Mouse (Mus musculus) T-helper 1 cell (primary cell): Measurements from ENCODE around the gene Cct3.
"Not testable (repeated sequence)": the region's sequence is repeated elsewhere in the genome, so short reads cannot be mapped to it uniquely, and the experiment has no call there.

Experiments
- in situ Hi-C: fragments of 300-600 bp; cut with MboI, MseI; formaldehyde crosslinking; loops from one replicate; pipeline ENCODE4 v1.15.1; 2025; ENCODE audit warnings: high pct_unique_total_duplicates

Gene Cct3

DNA sequence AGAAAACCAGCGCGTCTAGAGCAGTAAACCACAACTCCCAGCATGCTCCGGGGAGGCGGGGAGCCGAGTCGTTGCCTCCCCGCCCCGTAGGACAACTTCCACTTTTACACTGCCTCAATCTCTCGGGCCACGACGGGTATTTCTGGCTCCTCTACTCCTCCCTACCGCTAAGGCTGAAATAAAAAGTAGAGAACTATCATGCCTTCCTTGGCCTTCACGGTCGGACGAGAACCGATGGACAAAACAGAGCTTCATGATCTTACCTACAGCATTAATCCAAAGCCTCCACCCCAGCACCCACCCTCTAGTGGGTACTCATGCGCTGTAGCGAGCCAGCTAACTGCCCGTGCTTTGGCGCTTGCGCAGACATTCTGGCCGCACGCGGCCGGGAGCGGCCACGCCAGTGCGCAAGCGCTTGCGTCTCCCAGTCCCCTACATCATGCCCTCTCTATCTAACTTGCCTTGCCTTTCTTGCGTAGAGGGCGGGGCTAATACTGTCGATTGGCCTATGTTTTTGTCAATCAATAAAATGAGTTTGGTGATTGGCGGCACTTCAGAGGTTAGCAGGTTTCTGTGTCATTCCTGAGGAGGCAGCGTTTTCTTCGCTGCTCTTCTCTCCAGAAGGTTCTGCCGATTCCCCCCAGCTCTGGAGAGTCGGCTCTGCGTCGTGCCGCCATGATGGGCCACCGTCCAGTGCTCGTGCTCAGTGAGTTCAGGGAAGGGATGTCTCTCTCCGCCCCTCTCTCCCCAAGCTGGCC is at the start of gene Cct3, which contains the start of gene Tsacc:
Cct3 (plus strand) TSS at position 556 of the 758 bp plus-strand sequence.
Tsacc (minus strand) TSS at position 439 of the 758 bp plus-strand sequence.
- in situ Hi-C loops, result no loop called here

DNA sequence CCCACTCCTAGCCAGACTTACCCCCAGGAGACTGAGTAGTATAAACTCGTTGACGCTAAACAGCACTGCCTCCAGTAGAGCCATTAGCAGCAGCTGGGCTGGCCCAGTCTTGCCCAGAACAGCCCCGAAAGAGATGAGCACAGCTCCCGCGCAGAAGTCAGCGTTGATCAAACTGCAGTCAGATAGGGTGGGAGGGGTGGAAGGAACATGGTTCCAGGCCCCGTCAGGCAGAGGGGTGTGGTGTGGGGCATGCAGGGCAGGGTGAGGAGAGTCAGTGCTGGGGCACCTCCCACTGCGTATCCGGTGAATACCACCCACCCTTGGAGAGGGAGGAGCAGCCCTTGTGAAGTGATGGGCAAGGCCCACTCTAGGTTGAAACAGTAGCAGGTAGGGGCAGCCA is 49.2 kb upstream of the Cct3 start:
- in situ Hi-C loops, result loop anchor here (10.0 kb wide), 1 partner anchor 693 kb away; no protein-coding TSS in a partner anchor

DNA sequence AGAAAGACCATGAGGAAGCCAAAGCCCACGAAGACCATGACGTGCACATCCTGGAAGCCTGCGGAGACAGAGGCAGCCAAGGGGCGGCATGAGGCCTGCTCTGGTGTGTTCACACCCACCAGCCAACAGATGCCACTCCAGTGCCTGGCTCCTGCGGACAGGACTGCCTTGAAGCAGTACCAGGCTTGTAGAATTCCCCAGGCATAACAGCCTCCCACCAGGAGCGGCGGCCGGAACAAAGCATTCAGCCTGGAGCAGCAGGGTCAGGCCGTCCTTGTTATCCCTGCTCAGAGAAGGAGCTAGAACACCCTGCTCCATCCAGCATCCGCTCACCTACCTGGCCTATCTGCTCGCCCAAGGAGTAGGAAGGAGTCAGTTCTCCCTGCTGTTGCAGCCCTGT is 48.5 kb upstream of the Cct3 start:
- in situ Hi-C loops, result loop anchor here (10.0 kb wide), 1 partner anchor 694 kb away; no protein-coding TSS in a partner anchor

DNA sequence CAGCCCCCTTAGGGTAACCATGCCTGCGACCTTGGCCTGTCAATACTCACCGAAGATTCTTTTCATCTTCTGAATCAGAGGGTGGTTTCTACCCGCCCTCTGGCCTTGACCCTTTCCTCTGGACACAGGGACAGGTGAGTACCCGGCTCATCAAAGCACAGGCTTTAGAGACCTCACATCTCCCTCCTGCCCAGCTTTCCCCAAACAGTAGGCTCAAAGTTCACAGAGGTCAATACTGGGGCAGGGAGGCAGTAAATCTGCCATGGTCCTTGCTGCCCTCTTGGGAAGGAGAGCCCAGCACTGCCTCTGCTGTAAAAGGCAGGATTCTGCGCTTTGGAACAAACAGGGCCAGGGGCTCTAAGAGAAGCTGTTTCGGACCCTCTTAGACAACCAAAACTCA is 44.2 kb upstream of the Cct3 start:
- in situ Hi-C loops, result no loop called here

DNA sequence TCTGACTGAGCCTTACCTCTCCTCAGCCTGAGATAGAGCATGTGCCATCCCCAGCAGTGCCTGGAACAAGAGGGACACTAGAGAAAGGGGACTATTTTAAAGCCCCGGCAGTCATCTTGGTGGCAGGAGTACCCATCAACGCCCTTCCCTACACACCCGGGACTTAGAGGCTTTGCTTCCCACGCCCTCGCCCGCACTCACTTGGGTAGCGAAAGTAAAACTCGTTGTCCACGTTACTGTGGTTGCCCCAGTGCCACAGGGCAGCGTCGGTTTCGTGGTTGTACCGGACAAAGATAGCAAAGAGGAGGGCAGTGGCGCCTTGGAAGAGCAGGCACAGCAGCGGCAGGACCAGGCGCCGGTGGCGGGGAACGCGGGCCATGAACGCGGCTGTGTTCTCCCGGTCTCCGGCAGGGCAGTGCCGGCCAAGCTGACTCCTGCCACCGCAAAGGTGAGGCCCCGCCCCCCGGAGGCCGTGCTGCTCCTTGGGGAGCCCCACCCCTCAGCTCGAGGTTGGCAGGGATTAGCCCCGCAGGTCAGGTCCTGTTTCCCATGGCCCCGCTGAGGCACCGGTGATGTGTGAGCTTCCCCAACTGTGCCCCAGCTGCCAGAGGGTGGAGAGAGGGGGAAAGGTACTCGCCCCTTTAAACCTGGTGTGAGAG is 42.5 kb upstream of the Cct3 start, which contains the start of gene Rhbg:
Rhbg (minus strand) TSS at position 442 of the 659 bp plus-strand sequence.
- in situ Hi-C loops, result no loop called here

DNA sequence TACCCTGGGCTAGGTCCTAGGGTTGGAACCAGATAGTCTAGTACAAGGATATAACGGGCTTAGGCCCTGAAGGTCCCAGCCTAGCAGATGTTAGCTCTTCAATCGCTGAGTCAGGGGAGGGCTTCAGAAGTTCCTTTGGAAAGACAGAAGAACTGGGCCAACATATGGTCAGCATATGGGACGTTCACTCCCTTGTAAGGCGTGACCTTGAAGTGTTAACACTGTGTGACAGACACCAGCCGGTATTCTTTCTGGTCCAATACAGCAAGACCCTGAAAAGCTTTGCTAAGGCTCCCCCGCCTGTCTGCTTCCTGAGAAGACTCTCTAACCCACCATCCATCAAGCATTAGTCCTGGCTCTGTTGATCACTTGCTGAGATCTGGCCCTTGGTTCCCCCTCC is 41.0 kb upstream of the Cct3 start:
- in situ Hi-C loops, result no loop called here

DNA sequence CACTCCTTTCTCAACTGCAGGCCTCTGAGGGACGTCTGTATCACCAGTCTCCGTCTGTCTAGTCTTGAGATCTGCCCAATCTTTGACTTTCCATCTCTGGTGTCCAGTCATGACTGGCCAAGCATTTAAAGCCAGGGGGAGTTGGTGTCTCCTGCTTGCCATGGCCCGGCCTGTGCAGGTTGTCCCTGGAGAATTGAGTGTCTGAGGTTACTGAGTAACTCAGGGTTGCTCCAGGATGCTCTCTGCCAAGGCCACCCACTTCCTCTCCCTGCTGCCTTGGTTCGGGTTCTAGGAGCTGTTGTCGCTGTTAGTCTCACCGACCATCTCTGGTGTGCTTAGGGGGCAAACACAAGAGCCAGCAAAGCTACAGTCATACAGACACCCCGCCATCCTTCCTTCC is 40.5 kb upstream of the Cct3 start:
- in situ Hi-C loops, result no loop called here

DNA sequence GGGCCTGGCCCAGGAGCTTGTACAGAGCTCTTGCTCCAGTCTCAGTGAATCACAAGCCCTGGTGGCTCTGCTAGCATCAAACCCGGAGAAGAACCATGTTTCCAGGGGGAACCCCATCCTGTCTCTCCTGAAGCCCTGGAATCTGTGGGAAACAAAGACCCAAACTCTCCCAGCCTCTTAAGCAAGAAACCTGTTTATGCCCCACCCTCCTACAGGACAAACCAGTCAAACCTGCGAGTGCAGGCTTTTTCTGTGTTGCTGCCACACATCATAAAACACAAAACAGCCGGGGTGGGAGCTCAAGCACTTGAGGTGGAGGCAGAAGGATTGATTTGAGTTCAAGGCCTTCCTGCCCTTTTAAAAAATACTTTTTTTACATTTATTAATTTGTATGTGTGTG is 34.6 kb upstream of the Cct3 start:
- in situ Hi-C loops, result no loop called here

DNA sequence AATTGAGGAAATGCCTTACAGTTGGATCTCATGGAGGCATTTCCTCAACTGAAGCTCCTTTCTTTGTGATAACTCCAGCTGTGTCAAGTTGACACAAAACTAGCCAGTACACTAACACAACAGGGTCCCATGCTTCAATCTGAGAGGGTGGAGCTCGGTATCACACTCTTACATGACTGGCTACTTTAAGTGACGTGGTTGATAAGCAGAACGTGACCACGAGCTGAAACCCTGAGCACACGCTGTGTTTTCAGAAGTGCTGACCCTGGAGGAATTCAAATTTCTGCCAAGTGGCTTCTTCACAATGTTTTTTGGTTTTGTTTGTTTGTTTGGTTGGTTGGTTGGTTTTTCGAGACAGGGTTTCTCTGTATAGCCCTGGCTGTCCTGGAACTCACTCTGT is 28.9 kb upstream of the Cct3 start:
- in situ Hi-C loops, result not testable (repeated sequence)

DNA sequence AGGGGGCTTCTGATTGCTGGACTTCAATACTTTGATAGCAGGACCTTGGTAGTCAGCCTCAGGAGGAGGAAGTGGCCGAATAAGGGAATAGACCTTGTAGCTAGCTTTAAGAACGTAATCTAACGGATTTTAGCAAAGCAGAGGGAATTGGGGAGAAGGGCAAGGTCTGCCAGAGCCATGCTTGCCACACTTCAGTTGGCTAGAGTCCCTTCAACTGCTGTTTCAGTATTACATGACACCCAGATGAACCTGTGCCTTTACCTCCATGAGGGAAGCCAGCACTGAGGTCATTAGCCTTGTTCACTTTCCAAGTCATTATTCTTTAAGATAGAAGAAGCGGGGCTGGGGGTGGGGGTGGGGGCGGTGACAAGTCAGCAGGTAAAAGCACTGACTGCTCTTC is 27.9 kb upstream of the Cct3 start:
- in situ Hi-C loops, result no loop called here

DNA sequence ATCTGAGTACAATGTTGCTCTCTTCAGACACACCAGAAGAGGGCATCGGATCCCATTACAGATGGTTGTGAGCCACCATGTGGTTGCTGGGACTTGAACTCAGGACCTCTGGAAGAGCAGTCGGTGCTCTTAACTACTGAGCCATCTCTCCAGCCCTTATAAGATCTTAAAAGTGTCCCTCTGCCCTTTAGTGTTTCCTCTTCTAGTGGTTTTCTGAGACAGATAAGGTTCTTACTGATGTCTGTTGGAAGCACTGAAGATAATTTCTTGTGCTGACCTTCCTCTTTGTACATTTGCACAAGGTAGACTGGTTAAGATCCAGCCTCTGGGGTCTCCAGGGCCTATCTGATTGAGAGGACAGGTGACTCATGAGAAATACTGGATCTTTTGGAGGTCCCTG is 25.6 kb upstream of the Cct3 start:
- in situ Hi-C loops, result not testable (repeated sequence)

DNA sequence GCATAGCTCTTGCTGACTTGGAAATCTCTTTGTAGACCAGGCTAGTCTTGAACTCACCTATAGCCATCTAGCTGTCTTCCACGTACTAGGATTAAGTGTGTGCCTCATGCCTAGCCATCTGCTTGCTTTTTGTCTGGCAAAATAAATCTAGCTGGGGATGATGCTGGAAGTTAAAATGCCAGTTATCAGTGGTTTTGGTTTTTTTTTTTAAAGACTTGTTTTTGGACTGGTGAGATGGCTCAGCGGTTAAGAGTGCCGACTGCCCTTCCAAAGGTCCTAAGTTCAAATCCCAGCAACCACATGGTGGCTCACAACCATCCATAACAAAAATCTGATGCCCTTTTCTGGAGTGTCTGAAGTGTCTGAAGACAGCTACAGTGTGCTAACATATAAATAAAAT is 25.1 kb upstream of the Cct3 start:
- in situ Hi-C loops, result no loop called here

DNA sequence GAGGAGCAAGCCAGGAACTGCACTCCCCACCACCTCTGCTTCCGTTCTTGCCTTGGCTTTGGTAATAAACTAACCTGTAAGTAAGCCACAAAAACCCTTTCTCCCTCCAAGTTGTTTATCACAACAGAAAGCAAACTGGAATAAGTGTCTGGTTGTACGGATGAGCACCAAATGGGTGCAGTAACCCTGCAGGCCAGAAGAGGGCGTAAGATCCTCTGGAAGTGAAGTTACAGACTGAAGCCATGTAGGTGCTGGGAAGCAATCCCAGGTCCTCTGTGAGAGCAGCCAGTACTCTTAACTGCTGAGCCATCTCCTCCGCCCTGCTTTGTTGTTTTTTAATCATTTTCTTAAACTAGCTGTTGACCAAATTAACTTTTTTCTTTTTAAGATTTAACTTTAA is 22.9 kb upstream of the Cct3 start:
- in situ Hi-C loops, result no loop called here

DNA sequence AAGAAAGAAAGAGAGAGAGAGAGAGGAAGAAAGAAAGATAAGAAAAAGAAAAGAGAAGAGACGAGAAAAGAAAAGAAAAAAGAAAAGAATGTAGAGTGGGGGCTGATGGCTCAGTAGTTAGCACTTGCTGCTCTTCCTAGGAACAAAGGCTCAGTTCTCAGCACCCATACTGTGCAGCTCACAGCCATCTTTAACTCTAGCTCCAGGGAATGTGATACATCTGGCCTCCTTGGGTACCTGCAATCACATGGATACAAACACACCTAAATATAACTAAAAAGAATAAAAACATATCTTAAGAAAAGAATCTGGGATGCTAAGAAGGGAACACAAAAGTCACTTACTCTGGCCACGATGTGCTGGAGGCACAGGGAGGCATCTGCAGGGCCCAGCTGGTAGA is 20.8 kb upstream of the Cct3 start:
- in situ Hi-C loops, result no loop called here

DNA sequence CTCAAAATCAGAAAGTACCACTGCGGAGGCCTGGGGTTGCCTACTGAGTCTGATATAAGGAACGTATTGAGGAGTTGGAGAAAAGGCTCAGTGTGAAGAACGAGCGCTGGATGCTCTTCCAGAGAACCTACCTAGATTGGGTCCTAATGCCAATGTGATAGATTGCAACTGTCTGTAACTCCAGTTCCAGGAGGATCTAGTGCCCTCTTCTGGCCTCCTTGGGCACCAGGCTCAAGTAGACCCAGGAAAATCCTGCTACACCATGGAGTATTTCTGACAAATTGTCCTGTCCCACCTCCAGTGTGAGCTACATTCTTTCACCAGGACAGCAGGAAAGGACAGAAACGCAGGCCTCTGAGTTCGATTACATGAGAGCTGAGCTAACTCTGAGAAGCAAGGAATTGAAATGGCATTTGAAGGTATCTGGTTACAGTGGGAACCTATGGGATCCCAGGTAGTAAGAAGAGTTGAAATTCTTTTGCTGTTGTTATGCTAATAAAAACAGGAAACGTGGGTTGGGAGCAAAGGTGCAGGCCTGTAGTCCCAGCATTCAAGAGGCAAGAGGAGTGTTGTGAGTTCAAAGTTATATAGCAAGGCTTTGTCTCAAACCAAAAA is 20.3 kb upstream of the Cct3 start:
- in situ Hi-C loops, result no loop called here

DNA sequence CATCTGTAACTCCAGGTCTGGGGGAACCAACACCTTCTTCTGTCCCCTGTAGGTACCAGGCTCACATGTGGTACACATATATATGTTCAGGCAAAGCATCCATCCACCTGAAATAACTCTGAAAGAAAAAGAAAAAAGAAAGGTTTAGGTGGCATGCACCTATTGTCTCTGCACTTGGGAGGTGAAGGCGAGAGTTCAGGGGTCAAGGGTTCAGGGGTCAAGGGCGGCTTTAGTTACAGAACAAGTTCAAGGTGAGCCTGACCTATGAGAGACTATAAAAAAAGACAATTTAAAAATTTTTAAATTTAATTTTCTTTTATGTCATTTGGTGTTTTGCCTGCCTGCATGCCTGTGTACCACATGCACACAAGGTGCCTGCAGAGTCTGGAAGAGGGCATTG is 16.9 kb upstream of the Cct3 start:
- in situ Hi-C loops, result no loop called here

DNA sequence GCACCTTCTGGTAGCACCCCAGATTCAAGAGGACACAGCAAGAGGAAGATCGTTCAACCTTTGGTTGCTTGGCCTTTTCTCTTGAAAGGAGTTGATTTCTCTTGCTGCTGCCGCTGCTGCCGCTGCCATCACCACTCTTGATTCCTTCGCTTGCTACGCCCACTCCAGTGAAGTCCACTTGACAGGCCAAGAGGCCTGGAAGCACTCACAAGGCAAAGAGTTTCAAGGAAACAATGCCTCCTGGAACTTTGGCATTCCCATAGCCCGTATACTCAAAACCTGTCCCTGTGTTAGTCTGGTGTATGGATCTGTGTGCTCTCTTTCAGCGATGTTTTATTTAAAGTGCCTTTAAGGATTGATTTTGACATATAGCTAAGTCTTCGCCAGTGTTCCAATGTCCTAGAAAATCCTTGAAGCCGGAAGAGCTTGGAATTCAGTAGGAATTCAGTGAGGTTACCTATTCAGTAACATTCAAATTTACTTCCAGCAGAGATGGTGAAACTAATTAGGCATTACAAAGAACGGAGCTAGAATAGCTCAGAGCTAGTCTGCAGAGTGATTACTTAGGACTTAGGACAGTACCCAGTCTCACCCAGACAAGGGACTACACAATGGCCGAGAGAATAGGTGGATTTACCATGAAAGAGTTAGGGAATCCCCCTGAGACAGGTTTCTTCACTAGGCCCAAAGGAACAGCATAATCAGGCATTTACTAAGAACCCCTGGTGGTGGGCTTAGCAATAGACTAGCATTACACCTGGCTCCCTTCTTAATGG is 15.6 kb upstream of the Cct3 start:
- in situ Hi-C loops, result not testable (repeated sequence)

DNA sequence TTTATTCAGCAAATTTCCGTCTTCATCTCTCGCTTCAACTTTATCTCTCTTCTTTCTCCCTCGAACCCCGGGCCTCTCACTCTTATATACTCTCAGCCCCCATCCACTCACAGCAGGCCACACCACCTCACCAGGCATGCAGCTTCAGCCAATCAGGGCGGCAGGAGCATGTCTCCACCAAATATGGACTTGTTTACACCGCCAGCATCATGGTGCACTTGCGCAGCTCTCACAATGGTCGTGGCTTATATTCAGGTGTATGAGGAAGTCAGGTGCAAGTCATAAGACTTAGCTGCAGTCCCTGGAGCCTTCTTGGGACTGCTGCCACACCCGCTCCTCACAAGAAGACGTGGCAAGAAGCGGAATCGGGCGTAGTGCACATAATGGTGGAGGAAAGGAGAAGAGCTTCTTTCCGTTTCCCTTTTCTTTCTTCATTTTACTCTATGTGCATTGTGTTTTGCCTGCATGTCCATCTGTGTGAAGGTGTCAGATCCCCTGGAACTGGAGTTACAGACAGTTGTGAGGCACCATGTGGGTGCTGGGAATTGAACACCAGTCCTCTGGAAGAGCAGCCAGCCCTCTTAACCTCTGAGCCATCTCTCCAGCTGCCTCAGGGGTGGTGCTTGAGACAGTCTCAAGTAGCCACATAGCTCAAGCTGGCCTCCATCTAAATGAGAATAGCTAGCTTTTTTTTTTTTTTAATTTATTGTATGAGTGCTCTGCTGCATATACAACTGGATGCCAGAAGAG is 11.9 kb upstream of the Cct3 start:
- in situ Hi-C loops, result not testable (repeated sequence)

DNA sequence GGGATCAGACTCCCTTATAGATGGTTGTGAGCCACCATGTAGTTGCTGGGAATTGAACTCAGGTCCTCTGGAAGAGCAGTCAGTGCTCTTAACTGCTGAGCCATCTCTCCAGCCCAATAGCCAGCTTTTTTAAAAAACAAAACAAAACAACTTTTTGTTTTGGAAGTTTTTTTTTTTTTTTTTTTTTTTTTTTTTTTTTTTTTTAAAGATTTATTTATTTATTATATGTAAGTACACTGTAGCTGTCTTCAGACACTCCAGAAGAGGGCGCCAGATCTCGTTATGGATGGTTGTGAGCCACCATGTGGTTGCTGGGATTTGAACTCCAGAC is 11.4 kb upstream of the Cct3 start:
- in situ Hi-C loops, result not testable (repeated sequence)

DNA sequence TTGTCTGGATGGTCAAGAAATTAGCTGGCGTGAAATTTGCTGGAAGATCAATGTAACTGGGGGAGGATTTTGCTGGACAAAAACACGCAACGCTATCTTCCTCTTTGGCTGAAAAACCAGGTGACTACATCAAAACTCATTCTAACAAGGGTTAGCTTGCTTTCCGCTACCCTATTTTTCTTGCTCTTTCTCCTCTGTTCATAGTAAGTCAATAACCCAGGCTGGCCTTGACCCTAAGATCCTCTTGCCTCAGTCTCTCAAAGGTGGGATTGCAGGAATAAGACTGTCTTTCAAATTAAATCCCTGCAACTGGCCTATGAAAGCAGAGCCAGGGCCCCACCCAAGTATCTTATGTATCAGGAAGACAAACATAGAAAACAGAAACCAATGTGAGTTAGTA is 9.8 kb upstream of the Cct3 start, which contains the start of gene Gm38392:
Gm38392 (minus strand) TSS at position 101 of the 400 bp plus-strand sequence.
- in situ Hi-C loops, result no loop called here

DNA sequence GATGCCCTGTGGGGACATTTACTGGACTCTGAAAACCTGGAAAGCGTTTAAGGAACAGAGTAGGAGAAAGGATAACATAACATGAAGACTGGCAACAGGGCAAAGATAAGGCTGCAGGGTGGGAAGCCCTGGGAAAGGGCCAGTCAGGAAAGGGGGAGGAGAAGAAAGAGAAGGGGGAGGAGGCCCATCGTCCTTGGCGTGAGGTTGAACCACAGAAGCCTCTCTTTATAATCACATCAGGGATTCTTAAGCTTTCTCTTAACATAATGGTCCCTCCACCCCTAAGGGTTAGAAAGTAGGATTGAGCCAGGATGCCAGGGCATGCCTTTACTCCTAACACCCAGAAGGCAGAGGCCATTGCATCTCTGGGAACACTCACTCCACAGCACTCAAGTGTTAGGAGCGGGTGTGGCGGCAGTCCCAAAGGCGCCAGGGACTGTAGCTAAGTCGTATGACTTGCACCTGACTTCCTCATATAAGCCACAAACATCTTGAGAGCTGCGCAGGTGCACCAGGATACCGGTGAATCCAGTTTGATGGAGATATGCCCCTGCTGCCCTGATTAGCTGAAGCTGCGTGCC is 8.7 kb upstream of the Cct3 start:
- in situ Hi-C loops, result not testable (repeated sequence)
